Mouse (Mus musculus) liver, embryonic 14.5 days (tissue): Measurements from ENCODE around the gene Fer. TPM values are rescaled to one million over a fixed set of nuclear protein-coding genes. Genes with fewer than 3 reads are reported as not detected.

Source experiments
- ATAC-seq: fragments of 200-750 bp; cut with Nextera tagmentation; 2 replicates; pipeline ENCODE4 v1.8.0; 2017; ENCODE audit warnings: moderate number of reproducible peaks, mild to moderate bottlenecking, moderate library complexity; ENCODE audit not compliant: insufficient read depth
- DNase-seq, 3 experiments: peaks; one replicate each; pipeline ENCODE4 v3.0.0-alpha.2; 2012 to 2013; ENCODE audit warnings: low read depth in 3 of 3, low spot score in 3 of 3
- H3K27ac ChIP-seq: fragments of 300-500 bp; sonication (generic); 2 replicates; pipeline ENCODE4 v1.5.1; 2014; ENCODE audit warnings: moderate library complexity, mild to moderate bottlenecking, control low read depth, inconsistent platforms
- H3K27me3 ChIP-seq: fragments of 300-500 bp; sonication (generic); 2 replicates; pipeline ENCODE4 v1.6.1; 2014; ENCODE audit warnings: mild to moderate bottlenecking, low read length, moderate library complexity; ENCODE audit not compliant: control insufficient read depth, insufficient read depth
- H3K36me3 ChIP-seq: fragments of 300-500 bp; sonication (generic); replicated peaks from 2 replicates; pipeline ENCODE4 v1.6.1; 2014; ENCODE audit warnings: low read depth; ENCODE audit not compliant: control insufficient read depth, insufficient read depth
- H3K4me1 ChIP-seq, 2 experiments: fragments of 200-500 bp in 1 of 2; fragments of 300-500 bp in 1 of 2; sonication (generic) in 1 of 2; replicated peaks; 2 replicates each; pipeline ENCODE4 v1.6.1; 2012 to 2014; ENCODE audit warnings: antibody characterized with exemption in 1 of 2, inconsistent platforms in 1 of 2, low read length in 1 of 2; ENCODE audit not compliant: control insufficient read depth in 2 of 2, insufficient read depth in 2 of 2
- H3K4me2 ChIP-seq: fragments of 300-500 bp; sonication (generic); 2 replicates; pipeline ENCODE4 v1.6.1; 2014; ENCODE audit warnings: low read depth, mild to moderate bottlenecking, control low read depth, moderate library complexity
- H3K4me3 ChIP-seq, 2 experiments: fragments of 200-500 bp in 1 of 2; fragments of 300-500 bp in 1 of 2; sonication (generic) in 1 of 2; 2 replicates each; pipeline ENCODE4 v1.5.1; 2012 to 2014; ENCODE audit warnings: low read depth in 2 of 2, low read length in 2 of 2, mild to moderate bottlenecking in 2 of 2, control low read depth in 1 of 2, inconsistent platforms in 1 of 2, moderate library complexity in 1 of 2; ENCODE audit not compliant: insufficient read depth in 1 of 2
- H3K9ac ChIP-seq: fragments of 300-500 bp; sonication (generic); replicated peaks from 2 replicates; pipeline ENCODE4 v1.6.1; 2014; ENCODE audit warnings: mild to moderate bottlenecking, control low read depth, moderate library complexity
- H3K9me3 ChIP-seq: fragments of 300-500 bp; sonication (generic); 2 replicates; pipeline ENCODE4 v1.6.1; 2016; ENCODE audit warnings: low read length, mixed read lengths; ENCODE audit not compliant: control insufficient read depth
- CTCF ChIP-seq: IDR thresholded peaks from 2 replicates; pipeline ENCODE4 v1.5.1; 2016; ENCODE audit warnings: antibody characterized with exemption, low read depth, control low read depth
- EP300 ChIP-seq: IDR thresholded peaks from 2 replicates; pipeline ENCODE4 v1.6.1; 2016; ENCODE audit warnings: antibody characterized with exemption, low read depth
- WGBS: fragments of 180-500 bp; shearing (Covaris S2); extraction: QIAGEN DNeasy Blood & Tissue Kit; methylation state at CpG from one replicate; pipeline ENCODE4 v1.1.7; 2014; ENCODE audit not compliant: insufficient replicate concordance; 5-methylcytosine and 5-hydroxymethylcytosine counted together
- polyA plus RNA-seq, 2 experiments: library from polyadenylated mRNA; depleted of rRNA in 1 of 2; stranded (reverse) in 1 of 2; unstranded in 1 of 2; fragments of >200 nt; fragmentation: Nextera tagmentation in 1 of 2; extraction: Ambion mirVana in 1 of 2; gene quantifications; 2 replicates each; pipeline versions ENCODE4 v1.2.1 to v1.2.3; 2012 to 2014

The Fer gene
- polyA plus RNA-seq, 2 experiments = 2.9 to 7.0 TPM

DNA sequence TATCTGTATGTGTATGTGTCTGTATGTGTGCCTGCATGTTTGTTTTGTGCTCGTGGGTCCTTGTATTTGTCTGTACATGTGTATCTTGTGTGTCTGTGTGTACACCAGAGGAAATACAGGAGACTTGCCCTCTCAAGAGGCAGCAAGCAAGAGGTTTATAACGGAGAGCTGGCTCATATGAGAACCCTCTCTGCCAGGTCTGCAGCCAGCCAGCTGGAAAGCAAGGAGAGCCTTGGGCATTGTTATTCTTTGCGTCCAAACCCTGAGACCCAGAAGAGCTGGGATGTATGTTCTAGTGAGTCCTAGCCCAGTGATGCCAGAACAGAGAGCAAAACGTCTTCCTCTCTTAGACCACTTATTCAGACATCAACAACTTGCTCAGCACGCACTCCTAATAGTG lies 317.7 kb downstream of the Fer start:
- Histone ChIP-seq H3K4me3 (no peak overlapping the region), H3K4me2 (no peak overlapping the region), H3K9ac (no peak overlapping the region), H3K27me3 (no peaks in the 10 kb centered on the region), H3K27ac (no peak overlapping the region), H3K4me1 (no peaks in the 10 kb centered on the region), H3K9me3 (no peaks in the 10 kb centered on the region), H3K36me3 (no peaks in the 10 kb centered on the region)
- DNase-seq (no peak), ATAC-seq (no peak)
- 55% methylated on average over 5 of the region's 5 CpGs for WGBS
- no peak for TF ChIP-seq CTCF
- no peak for TF ChIP-seq EP300

DNA sequence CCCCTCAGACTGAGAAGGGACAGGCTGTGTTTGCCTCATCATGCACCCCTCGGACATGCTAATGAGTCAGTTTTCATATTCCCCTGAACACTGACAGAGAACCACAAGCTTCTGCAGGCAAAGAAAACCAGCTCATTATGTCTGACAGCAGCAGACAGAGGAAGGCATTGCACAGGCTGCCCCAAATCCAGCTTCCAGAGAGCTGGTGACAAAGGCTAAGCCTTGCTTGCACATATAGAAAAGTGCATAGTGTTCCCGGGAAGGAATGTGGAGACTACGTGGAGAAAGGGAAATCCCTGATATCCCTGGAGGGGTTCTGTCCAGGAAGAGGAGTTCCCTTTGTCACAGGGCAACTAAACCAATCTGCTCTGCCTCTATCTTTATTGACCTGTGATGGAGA lies 318.4 kb downstream of the Fer start:
- Histone ChIP-seq H3K4me3 (no peak overlapping the region), H3K36me3 (no peaks in the 10 kb centered on the region), H3K4me2 (no peak overlapping the region), H3K4me1 (no peaks in the 10 kb centered on the region), H3K27ac (no peak overlapping the region), H3K9me3 (no peaks in the 10 kb centered on the region), H3K9ac (no peak overlapping the region), H3K27me3 (no peaks in the 10 kb centered on the region)
- 40% methylated on average over 3 of the region's 3 CpGs for WGBS
- ATAC-seq (no peak), DNase-seq (no peak)
- TF ChIP-seq EP300 (no peak), CTCF (no peak)

DNA sequence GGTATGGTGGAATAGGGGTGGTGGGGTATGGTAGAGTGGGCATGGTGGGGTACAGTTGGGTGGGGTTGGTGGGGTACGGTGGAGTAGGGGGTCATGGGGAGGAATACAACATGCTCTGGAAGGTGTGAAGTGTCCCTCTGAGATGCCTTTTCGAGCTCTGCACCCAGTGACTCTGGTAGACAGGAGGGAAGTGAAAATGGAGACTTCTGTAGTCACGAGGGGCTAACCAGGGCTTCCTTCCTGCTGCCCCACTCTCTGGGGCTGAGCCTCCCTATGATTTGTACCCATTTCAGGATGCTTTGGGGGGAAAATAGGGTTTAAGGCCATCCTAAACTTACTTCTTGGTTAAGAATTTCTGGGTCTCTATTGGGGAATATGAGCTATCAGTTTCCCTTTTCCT lies 319.7 kb downstream of the Fer start:
- TF ChIP-seq EP300 (no peak), CTCF (no peak)
- Histone ChIP-seq H3K36me3 (no peaks in the 10 kb centered on the region), H3K4me3 (no peak overlapping the region), H3K27me3 (no peaks in the 10 kb centered on the region), H3K27ac (no peak overlapping the region), H3K9ac (no peak overlapping the region), H3K9me3 (no peaks in the 10 kb centered on the region), H3K4me1 (no peaks in the 10 kb centered on the region), H3K4me2 (no peak overlapping the region)
- WGBS = 50% methylated on average over 3 of the region's 3 CpGs
- no peak for ATAC-seq
- no peak for DNase-seq

GRCm38 (mm10) chr17:64183196-64183595 lies 320.3 kb downstream of the Fer start:
- TF ChIP-seq CTCF = no peak
- no peak for TF ChIP-seq EP300
- WGBS = 35% methylated on average over 5 of the region's 5 CpGs
- no peaks in the 10 kb centered on the region for H3K4me1 ChIP-seq
- H3K36me3 ChIP-seq = no peaks in the 10 kb centered on the region
- no peaks in the 10 kb centered on the region for H3K9me3 ChIP-seq
- no peak for DNase-seq
- H3K4me2 ChIP-seq = no peak overlapping the region
- H3K4me3 ChIP-seq = no peak overlapping the region
- no peak overlapping the region for H3K27ac ChIP-seq
- ATAC-seq = no peak
- H3K9ac ChIP-seq = no peak overlapping the region
- H3K27me3 ChIP-seq = no peaks in the 10 kb centered on the region

Other genes starting within 250 kb of the Fer start
- gene A930002H24Rik, start 729 bp downstream of the Fer start, polyA plus RNA-seq (2012; rRNA removed) = 0.49 and 0.68 TPM in 2 replicates
- gene A930002H24Rik, start 729 bp downstream of the Fer start, polyA plus RNA-seq (2014; fragmentation: Nextera tagmentation; extraction: Ambion mirVana) = 0.29 and 0.64 TPM in 2 replicates